Mouse (Mus musculus) cerebellum, adult 2 months (tissue): ENCODE measurements around the gene Pctp. TPM values are rescaled to one million over a fixed set of nuclear protein-coding genes. Genes with fewer than 3 reads are reported as not detected.

Experiments used
- DNase-seq, 2 experiments: peaks; one replicate each; pipeline ENCODE4 v3.0.0; 2021
- H3K27ac ChIP-seq: fragments of 200-500 bp; 2 replicates; pipeline ENCODE4 v1.5.1; 2012; ENCODE audit warnings: low read length, control low read depth, inconsistent platforms; ENCODE audit not compliant: insufficient read depth
- H3K27me3 ChIP-seq: fragments of 200-500 bp; 2 replicates; pipeline ENCODE4 v1.6.1; 2012; ENCODE audit warnings: inconsistent platforms, mild to moderate bottlenecking, low read length, moderate library complexity; ENCODE audit not compliant: control insufficient read depth, insufficient read depth
- H3K4me1 ChIP-seq: fragments of 200-500 bp; 2 replicates; pipeline ENCODE4 v1.6.1; 2011; ENCODE audit warnings: low read length; ENCODE audit not compliant: control insufficient read depth, insufficient read depth
- H3K4me3 ChIP-seq: fragments of 200-500 bp; replicated peaks from 2 replicates; pipeline ENCODE3; 2011; ENCODE audit warnings: mild to moderate bottlenecking, low read depth, low read length, control low read depth; ENCODE audit not compliant: insufficient read depth
- CTCF ChIP-seq: fragments of 200-500 bp; IDR thresholded peaks from 2 replicates; pipeline ENCODE4 v1.5.1; 2011; ENCODE audit warnings: low read depth, mild to moderate bottlenecking, control low read depth, low read length, moderate library complexity, borderline replicate concordance; ENCODE audit not compliant: insufficient read depth
- POLR2A ChIP-seq: fragments of 200-500 bp; IDR thresholded peaks from 2 replicates; pipeline ENCODE4 v1.6.1; 2011; ENCODE audit warnings: low read length, control low read depth, borderline replicate concordance; ENCODE audit not compliant: insufficient read depth
- WGBS: fragments of 180-500 bp; shearing (Covaris S2); methylation state at CpG from one replicate; pipeline ENCODE4 v1.1.7; 2018; 5-methylcytosine and 5-hydroxymethylcytosine counted together
- polyA plus RNA-seq: library from polyadenylated mRNA; depleted of rRNA; stranded (reverse); fragments of >200 nt; gene quantifications from 2 replicates; pipeline ENCODE4 v1.2.3, GENCODE M21; 2012

The Pctp gene
- polyA plus RNA-seq, 1 experiment: 2.9 TPM

- TF ChIP-seq CTCF (no peak), POLR2A (no peak)
- H3K4me3 ChIP-seq: no peak overlapping the region
- DNase-seq: no peak
- WGBS: 69% methylated on average over 4 of the region's 4 CpGs
- H3K4me1 ChIP-seq: no peaks in the 10 kb centered on the region
- H3K27ac ChIP-seq: no peak overlapping the region
- no peaks in the 10 kb centered on the region for H3K27me3 ChIP-seq
Observed at GRCm38 (mm10) chr11:90006111-90006510, 3.4 kb upstream of the Pctp start.

DNA sequence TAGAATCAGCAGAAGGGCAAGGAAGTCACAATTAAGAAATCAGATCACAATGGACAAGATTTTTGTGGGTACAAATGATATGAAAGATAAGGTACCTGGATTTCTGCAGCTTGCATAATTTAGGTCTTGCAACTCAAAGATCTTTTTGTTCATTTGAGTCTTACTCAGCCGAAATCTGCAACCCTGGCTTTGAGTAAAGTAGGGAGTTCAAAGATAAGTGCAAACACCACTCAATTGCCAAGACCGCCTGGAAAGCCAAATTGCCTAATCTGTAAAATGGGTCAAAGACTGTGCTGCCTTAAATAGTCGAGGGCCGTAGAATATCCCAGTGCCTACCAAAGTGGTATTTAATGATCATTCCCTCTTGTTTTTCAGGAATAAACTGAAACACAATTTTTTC lies 692 bp upstream of the Pctp start:
- no peak overlapping the region for H3K27ac ChIP-seq
- WGBS: 96% methylated on average over 4 of the region's 4 CpGs
- no peaks in the 10 kb centered on the region for H3K4me1 ChIP-seq
- TF ChIP-seq POLR2A: no peak
- TF ChIP-seq CTCF: no peak
- no peak overlapping the region for H3K4me3 ChIP-seq
- DNase-seq: no peak
- no peaks in the 10 kb centered on the region for H3K27me3 ChIP-seq

GRCm38 (mm10) chr11:90002987-90003348 lies 274 bp upstream of the Pctp start:
- H3K4me1 ChIP-seq: no peaks in the 10 kb centered on the region
- no peak for DNase-seq
- 7% methylated on average over 8 of the region's 8 CpGs for WGBS
- TF ChIP-seq CTCF (no peak), POLR2A (no peak)
- no peak overlapping the region for H3K27ac ChIP-seq
- no peaks in the 10 kb centered on the region for H3K27me3 ChIP-seq
- H3K4me3 ChIP-seq: peak overlapping the region; percentile 68

GRCm38 (mm10) chr11:90001396-90002230 lies 1.1 kb downstream of the Pctp start:
- no peaks in the 10 kb centered on the region for H3K4me1 ChIP-seq
- no peak for DNase-seq
- no peak overlapping the region for H3K27ac ChIP-seq
- TF ChIP-seq CTCF: no peak
- no peak for TF ChIP-seq POLR2A
- H3K27me3 ChIP-seq: no peaks in the 10 kb centered on the region
- 85% methylated on average over 10 of the region's 10 CpGs for WGBS
- peak overlapping the region; percentile 68 for H3K4me3 ChIP-seq

GRCm38 (mm10) chr11:90000666-90001065 lies 2.0 kb downstream of the Pctp start:
- 85% methylated on average over 4 of the region's 4 CpGs for WGBS
- TF ChIP-seq CTCF (no peak), POLR2A (no peak)
- H3K27me3 ChIP-seq: no peaks in the 10 kb centered on the region

GRCm38 (mm10) chr11:89998996-89999770 lies 3.5 kb downstream of the Pctp start:
- 89% methylated on average over 18 of the region's 18 CpGs for WGBS
- Histone ChIP-seq H3K27me3 (no peaks in the 10 kb centered on the region), H3K4me1 (no peaks in the 10 kb centered on the region), H3K4me3 (no peak overlapping the region), H3K27ac (no peak overlapping the region)
- no peak for TF ChIP-seq POLR2A
- TF ChIP-seq CTCF: no peak
- DNase-seq: no peak

More at GRCm38 (mm10) chr11:90000666-90001065, 2.0 kb downstream of the Pctp start:
- no peak for DNase-seq
- Histone ChIP-seq H3K4me3 (no peak overlapping the region), H3K4me1 (no peaks in the 10 kb centered on the region), H3K27ac (no peak overlapping the region)

DNA sequence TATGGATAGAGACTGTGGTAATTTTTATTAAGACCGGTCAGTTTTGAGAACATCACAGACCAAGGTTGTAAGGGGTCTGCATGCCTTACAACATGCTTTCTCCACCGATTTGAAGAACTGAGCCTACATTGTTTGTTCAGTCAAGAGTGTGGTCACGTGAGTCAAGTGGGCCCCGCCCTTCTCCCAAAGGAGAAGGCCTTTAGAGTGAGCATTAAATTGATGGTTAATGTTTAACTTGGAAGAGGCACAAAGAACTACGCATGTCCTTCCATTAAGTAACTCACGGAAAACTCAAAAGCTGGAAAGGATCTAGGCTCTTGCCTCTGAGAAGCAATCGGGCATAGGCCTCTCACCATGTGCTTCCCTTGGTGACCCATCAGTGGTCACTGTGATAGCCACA lies 5.8 kb downstream of the Pctp start:
- no peak for DNase-seq
- Histone ChIP-seq H3K27me3 (no peaks in the 10 kb centered on the region), H3K27ac (no peak overlapping the region), H3K4me1 (no peaks in the 10 kb centered on the region), H3K4me3 (no peak overlapping the region)
- no peak for TF ChIP-seq POLR2A
- TF ChIP-seq CTCF: no peak
- WGBS: 94% methylated on average over 7 of the region's 7 CpGs

- 84% methylated on average over 4 of the region's 4 CpGs for WGBS
- Histone ChIP-seq H3K27me3 (no peaks in the 10 kb centered on the region), H3K4me3 (no peak overlapping the region), H3K4me1 (no peaks in the 10 kb centered on the region), H3K27ac (no peak overlapping the region)
- TF ChIP-seq CTCF: no peak
- TF ChIP-seq POLR2A: no peak
- no peak for DNase-seq
Observed at GRCm38 (mm10) chr11:89996406-89996805, 6.3 kb downstream of the Pctp start.
